Mouse (Mus musculus): ENCODE results near the gene Kif26b.

Gene Kif26b

GRCm38 (mm10) chr1:178528431-178529351 is at the start of gene Kif26b:
TSS of gene Kif26b (plus strand) at chr1:178529125.
- peak; percentile 74 for DNase-seq

GRCm38 (mm10) chr1:178483854-178484253 is 45.1 kb upstream of the Kif26b start:
- no peak for DNase-seq

GRCm38 (mm10) chr1:178485138-178485867 is 43.6 kb upstream of the Kif26b start:
- DNase-seq: no peak

GRCm38 (mm10) chr1:178485868-178486220 is 43.1 kb upstream of the Kif26b start:
- no peak for DNase-seq

GRCm38 (mm10) chr1:178486828-178487227 is 42.1 kb upstream of the Kif26b start:
- no peak for DNase-seq

GRCm38 (mm10) chr1:178489127-178489526 is 39.8 kb upstream of the Kif26b start:
- no peak for DNase-seq

- no peak for DNase-seq
These were observed 37.2 kb upstream of the Kif26b start for GRCm38 (mm10) chr1:178491733-178492132.

- DNase-seq: no peak
These were observed 36.4 kb upstream of the Kif26b start for GRCm38 (mm10) chr1:178492493-178492892.

- no peak for DNase-seq
These were observed 32.7 kb upstream of the Kif26b start for GRCm38 (mm10) chr1:178496186-178496585.

GRCm38 (mm10) chr1:178496841-178497240 is 32.1 kb upstream of the Kif26b start:
- no peak for DNase-seq

GRCm38 (mm10) chr1:178506938-178507337 is 22.0 kb upstream of the Kif26b start:
- DNase-seq: no peak

- DNase-seq: no peak
These were observed 16.4 kb upstream of the Kif26b start for GRCm38 (mm10) chr1:178512323-178513031.

GRCm38 (mm10) chr1:178513954-178514353 is 15.0 kb upstream of the Kif26b start:
- DNase-seq: no peak

- no peak for DNase-seq
These were observed 13.1 kb upstream of the Kif26b start for GRCm38 (mm10) chr1:178515839-178516238.

GRCm38 (mm10) chr1:178522389-178522788 is 6.5 kb upstream of the Kif26b start:
- DNase-seq: no peak

- no peak for DNase-seq
These were observed 5.8 kb upstream of the Kif26b start for GRCm38 (mm10) chr1:178523152-178523551.

GRCm38 (mm10) chr1:178527185-178527546 is 1.8 kb upstream of the Kif26b start:
- DNase-seq: peak; percentile 80

GRCm38 (mm10) chr1:178527547-178528361 is 1.2 kb upstream of the Kif26b start:
- DNase-seq: peak; percentile 68

- peak; percentile 53 for DNase-seq
These were observed 781 bp downstream of the Kif26b start for GRCm38 (mm10) chr1:178529512-178530300.

- peak; percentile 92 for DNase-seq
These were observed 1.6 kb downstream of the Kif26b start for GRCm38 (mm10) chr1:178530301-178531078.

GRCm38 (mm10) chr1:178540247-178540646 is 11.3 kb downstream of the Kif26b start:
- DNase-seq: no peak

Data from cerebellum, adult 9-11 months (tissue).